Mouse (Mus musculus) skeletal muscle tissue, adult 2 months (tissue): ENCODE measurements around the gene Pfkm.
A peak's percentile ranks its signal among the peaks of the same experiment; 100 is the strongest.

Experiments used
- DNase-seq: peaks from one replicate; pipeline ENCODE4 v3.0.0-alpha.2; 2012; ENCODE audit warnings: low read depth, low spot score

The Pfkm gene

DNA sequence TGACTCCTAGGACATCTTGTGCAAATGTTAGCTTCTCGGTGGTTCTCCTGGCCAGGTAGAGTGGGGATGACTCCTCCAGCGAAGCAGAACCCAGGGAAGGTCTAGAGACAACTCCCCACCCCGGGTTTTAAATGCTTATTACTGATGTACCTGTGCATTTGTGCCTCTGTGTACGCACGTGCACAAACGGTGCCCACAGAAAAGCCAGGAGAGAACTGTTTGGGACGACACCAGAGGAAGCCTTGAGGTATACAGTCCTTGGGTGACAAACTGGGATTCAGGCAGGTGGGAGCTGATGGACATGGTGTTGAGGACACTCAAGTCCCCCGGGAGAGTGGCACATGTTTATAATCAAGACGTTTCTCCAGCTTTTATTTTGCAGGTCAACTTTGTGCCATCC lies 78.5 kb downstream of the Pfkm start:
- no peak for DNase-seq

DNA sequence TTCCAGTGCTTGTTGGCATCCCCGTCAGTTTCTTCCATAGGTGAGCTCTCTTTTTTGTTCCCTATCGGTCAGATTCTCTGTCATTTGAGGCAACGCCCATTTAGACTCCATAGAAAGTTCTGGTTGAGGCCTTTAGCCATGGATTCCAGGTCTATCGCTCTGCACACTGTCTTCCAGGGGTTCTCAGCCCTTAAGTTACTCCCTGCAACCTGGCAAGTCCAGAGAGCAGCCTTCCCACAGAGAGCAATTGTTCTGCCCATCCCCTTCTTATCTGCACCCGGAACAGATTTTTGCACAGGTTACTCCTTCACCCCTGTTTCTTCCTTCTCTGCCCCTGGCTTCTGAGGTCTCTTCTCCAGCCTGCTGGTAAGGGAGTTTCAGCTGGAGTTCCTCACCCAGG lies 79.7 kb downstream of the Pfkm start:
- DNase-seq = no peak

DNA sequence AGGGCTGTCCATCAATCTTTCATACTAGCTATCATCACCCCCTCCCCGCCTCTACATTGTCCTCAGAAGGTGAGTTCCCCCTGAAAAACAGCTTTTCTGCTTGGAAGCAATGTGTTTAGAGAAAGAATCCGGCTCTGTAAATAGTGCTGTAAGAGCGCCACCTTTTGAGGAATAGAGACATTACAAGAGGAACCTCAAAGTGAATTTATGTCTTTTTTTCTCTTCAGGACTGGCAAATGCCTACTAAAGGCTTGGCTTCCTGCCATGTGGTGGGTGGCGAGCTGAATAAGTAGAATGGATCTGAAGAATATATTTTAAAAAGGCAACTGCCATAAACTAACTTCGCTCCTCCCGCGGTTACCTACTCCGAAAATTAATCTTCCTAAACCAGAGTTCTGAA lies 81.4 kb downstream of the Pfkm start:
- DNase-seq = no peak

DNA sequence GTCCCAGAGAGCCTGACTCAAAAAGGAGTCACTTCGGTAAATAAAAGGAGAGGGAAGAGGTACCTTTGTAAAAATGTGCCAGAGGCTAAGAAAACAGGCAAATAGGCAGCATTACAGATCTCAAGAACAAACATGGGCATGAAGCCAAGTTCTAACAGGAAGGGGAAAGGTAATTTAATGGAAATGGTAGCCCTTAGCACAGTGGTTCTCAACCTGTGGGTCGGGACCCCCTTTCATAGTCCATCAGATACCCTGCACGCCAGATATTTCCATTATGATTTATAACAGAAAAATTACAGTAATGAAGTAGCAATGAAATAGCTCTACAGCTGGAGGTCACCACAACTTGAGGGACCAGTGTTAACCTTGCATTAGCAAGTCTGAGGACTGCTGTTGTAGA lies 84.9 kb downstream of the Pfkm start:
- no peak for DNase-seq

DNA sequence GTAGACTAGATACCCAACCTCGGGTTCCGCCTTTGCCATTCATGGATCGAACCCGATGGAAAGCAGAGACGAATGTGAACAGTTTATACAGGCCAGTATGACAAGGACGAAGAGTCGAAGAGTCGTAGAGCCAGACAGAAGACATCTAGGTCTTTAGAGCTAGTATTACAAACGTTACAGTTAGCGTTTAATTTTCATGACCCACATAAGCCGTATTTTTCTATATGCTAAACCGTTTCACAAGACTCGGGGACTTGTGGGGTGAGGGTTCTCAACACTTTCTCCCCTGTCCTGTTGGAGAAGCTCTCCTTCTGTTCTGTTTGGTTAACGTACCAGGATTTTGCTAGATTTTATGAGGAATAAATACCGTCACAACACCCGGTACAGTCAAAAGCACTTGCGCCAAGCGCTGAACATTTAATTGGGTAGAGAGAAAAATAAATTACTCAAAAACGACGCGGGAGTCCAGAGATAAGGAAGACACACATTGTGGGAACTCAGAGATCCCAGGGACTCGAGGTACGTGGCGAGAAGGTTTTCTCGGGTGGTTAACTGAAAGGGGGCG lies 88.3 kb downstream of the Pfkm start:
- peak; percentile 12 for DNase-seq

DNA sequence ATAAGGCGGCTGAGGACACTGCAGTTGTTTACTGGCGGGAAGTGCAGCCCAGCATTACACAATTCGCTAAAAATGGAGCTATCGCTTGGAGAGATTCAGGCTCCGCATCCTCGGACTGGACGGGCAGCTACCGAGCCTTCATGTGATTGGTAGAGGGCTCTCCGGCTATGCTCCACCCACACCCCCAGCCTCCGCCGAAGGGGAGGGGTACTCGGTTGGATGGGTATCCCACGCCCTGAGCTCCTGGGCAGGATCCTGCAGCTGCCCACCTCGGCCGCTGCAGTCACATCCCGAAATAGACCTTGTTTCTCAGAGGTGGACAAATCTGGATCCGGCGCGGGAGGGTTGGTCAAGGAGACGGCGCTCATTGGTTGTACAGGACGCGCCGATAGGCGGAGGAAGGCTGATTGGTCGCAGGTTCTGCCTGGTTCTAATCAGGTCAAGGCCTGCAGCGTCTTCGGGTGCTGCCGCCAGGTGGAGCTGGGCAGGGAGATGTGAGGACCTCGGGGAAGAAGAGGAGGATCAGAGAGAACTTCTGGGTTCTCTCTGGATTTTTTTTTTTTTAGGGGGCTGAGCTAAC lies 88.8 kb downstream of the Pfkm start:
- peak; percentile 98 for DNase-seq
